Mouse (Mus musculus) monocyte, adult 59 days (primary cell): ENCODE results near the gene Dhx35. TPM values are rescaled to one million over a fixed set of nuclear protein-coding genes. Genes with fewer than 3 reads are reported as not detected.

Experiments used
- total RNA-seq, 2 experiments: library from RNA; stranded (reverse); gene quantifications; one replicate each; pipeline ENCODE4 v1.2.4; 2023

Dhx35 gene
- 10 to 100 TPM; 18.9 to 22.8 TPM for total RNA-seq

GRCm38 (mm10) chr2:158794494-158795004 is at the start of gene Dhx35:
TSS of gene Dhx35 (plus strand) at chr2:158794807.

DNA sequence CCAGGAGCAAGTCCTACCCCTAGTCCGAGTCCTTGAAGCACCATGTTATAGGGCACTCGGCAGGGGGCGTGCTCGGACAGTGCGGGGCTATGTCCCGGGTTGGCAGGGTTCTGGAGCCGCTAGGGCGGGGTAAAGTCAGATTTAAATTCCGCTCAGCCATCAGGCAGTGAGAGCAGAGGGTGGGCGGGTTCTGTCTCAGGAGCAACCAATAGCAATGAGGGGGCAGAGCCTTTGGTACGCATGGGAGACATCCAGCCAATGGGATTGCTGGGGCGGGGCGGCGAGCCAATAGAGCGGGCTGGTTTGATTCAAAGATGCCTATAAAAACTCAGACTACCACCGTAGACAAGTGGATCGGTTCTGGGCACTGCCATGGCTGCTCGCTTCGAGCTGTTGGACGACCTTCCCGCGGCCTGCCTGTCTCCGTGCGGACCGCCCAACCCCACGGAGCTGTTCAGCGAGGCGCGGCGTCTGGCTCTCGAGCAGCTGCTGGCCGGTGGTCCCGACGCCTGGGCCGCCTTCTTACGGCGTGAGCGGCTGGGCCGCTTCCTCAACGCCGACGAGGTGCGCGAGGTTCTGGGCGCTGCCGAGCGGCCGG is 26.8 kb upstream of the Dhx35 start, which contains the start of gene Fam83d:
Fam83d (plus strand) TSS at position 352 of the 598 bp plus-strand sequence.

Other genes starting within 250 kb of the Dhx35 start
- not detected for gene Slc32a1, start 184.0 kb upstream of the Dhx35 start, total RNA-seq
- 10 to 100 TPM; 30.8 to 31.0 TPM for gene Actr5, start 169.9 kb upstream of the Dhx35 start, total RNA-seq
- 1 to 10 TPM; 1.5 to 1.6 TPM for gene Ppp1r16b, start 129.4 kb upstream of the Dhx35 start, total RNA-seq
- 1 to 10 TPM; 1.6 to 1.7 TPM for gene Fam83d, start 26.7 kb upstream of the Dhx35 start, total RNA-seq